Mouse (Mus musculus) c-Kit-negative CD71-positive TER-119-positive erythroid progenitor cells, embryonic 14.5 days (primary cell): ENCODE measurements around the gene Trim21.

Experiments used
- DNase-seq: peaks from one replicate; pipeline ENCODE4 v3.0.0-alpha.2; 2013; ENCODE audit warnings: low read depth, low spot score

Trim21 gene

GRCm38 (mm10) chr7:102508066-102508465 is 57.2 kb downstream of the Trim21 start:
- DNase-seq = no peak
